Mouse (Mus musculus) layer of hippocampus, adult 2 months (tissue): ENCODE measurements around the gene Rrp7a. TPM values are rescaled to one million over a fixed set of nuclear protein-coding genes. Genes with fewer than 3 reads are reported as not detected.

Experiments
- DNase-seq, 2 experiments: peaks; one replicate each; pipeline ENCODE4 v3.0.0; 2022; ENCODE audit warnings: low spot score in 2 of 2
- H3K27ac ChIP-seq: fragments of 200-600 bp; 2 replicates; pipeline ENCODE4 v1.8.1; 2022
- H3K4me3 ChIP-seq: fragments of 200-600 bp; 2 replicates; pipeline ENCODE4 v1.8.1; 2022; ENCODE audit warnings: mild to moderate bottlenecking
- CTCF ChIP-seq: fragments of 200-600 bp; conservative IDR thresholded peaks from 2 replicates; pipeline ENCODE4 v1.8.1; 2022; ENCODE audit warnings: antibody characterized with exemption, mild to moderate bottlenecking, moderate library complexity
- total RNA-seq, 2 experiments: library from RNA; stranded (reverse); gene quantifications; 2 replicates each; pipeline ENCODE4 v1.2.3; 2021

The Rrp7a gene
- total RNA-seq, 2 experiments from 2014 or later = 144 to 151 TPM

- H3K27ac ChIP-seq = no peak overlapping the region
- H3K4me3 ChIP-seq = no peak overlapping the region
- no peak for DNase-seq
- TF ChIP-seq CTCF = no peak
These were observed 28.9 kb downstream of the Rrp7a start for GRCm38 (mm10) chr15:83093687-83094086.

- DNase-seq = no peak
- Histone ChIP-seq H3K4me3 (no peak overlapping the region), H3K27ac (no peak overlapping the region)
- no peak for TF ChIP-seq CTCF
These were observed 31.7 kb downstream of the Rrp7a start for GRCm38 (mm10) chr15:83090874-83091273.

DNA sequence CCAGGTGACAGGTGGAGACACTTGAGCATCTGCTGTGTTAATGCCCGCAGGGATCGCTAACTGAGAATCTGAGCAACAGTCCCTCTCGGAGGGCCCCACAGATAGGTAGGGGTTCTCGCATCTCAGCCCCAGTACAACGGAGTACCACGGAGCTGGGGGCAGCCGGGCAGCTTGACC, 33.3 kb downstream of the Rrp7a start, which contains the start of gene Serhl:
Gene Serhl, plus strand, starts transcription at position 78 of the 177 bp plus-strand sequence.
- no peak for TF ChIP-seq CTCF
- Histone ChIP-seq H3K27ac (no peak within 1 kb of the TSS), H3K4me3 (no peak within 1 kb of the TSS)
- DNase-seq = no peak

DNA sequence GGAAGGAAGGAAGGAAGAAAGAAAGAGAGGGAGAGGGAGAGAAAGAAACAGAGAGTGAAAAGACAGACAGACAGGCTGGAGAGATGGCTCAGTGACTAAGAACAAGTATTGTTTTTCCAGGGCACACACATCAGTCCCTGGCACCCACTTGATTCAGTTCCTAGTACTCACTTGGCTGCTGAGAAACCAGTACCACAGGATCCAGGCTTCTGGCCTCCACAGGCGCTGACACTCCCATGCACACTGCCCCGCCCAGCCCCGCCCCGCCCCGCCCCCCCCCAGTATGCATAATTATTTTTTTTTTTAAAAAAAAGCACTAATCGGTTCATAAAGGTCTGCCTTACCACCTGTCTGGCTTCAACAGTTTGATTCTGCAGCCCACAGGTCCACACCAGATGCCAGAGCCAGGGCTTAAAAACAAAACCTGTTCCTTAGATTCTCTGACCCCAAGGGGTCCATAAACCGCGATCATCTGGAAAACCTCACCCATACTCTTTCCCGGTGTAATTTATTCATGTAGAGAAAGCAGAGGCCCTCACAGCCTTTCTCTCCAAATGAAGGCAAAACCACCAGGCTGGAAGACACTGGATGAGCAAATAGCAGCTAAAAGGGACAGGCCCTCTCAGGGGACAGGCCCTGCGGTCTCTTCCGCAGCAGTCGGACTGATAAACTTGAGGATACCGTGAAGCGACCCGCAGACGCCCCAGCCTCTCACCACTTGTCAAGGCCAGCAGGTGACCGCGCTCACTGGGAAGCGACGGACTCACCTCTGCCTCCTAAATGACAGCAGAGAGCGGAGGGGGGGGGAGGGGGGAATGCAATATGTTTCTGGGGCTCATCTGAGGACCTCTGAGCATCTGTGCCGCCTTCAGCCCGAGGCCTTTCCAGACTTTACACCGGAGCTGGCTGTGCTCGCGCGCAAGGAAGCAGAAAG, 33.8 kb downstream of the Rrp7a start:
- no peak for TF ChIP-seq CTCF
- Histone ChIP-seq H3K27ac (no peak overlapping the region), H3K4me3 (no peak overlapping the region)
- DNase-seq = no peak

- no peak overlapping the region for H3K27ac ChIP-seq
- no peak for TF ChIP-seq CTCF
- H3K4me3 ChIP-seq = no peak overlapping the region
- no peak for DNase-seq
These were observed 35.8 kb downstream of the Rrp7a start for GRCm38 (mm10) chr15:83086636-83087328.

DNA sequence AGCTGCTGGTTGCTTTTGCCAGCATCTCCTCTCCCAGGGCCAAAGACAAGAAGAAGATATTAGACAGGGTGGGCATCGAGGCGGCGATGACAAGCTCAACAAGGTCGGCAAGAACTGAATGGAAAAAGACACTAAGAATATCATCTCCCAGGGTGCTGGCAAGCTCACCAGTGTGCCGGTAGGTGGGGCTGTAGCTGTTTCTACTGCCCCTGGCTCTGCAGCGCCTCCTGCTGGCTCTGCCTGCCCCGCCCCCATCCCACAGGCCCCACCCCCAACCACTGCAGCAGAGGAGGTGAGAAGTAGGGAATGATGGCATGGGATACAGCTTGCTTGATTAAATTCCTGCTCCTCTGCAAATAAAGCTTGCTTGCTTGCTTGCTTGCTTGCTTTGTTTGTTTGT, 36.7 kb downstream of the Rrp7a start:
- DNase-seq = peak in 1 of 2 experiments; percentile 54
- Histone ChIP-seq H3K27ac (no peak overlapping the region), H3K4me3 (no peak overlapping the region)
- TF ChIP-seq CTCF = peak; percentile 92

GRCm38 (mm10) chr15:83084022-83084640, 38.5 kb downstream of the Rrp7a start:
- no peak for TF ChIP-seq CTCF
- DNase-seq = peak in 1 of 2 experiments; percentile 35
- Histone ChIP-seq H3K4me3 (peak overlapping the region; percentile 9; the same call in 1 of the 2 replicates), H3K27ac (peak overlapping the region; percentile 36; the same call in 1 of the 2 replicates)

DNA sequence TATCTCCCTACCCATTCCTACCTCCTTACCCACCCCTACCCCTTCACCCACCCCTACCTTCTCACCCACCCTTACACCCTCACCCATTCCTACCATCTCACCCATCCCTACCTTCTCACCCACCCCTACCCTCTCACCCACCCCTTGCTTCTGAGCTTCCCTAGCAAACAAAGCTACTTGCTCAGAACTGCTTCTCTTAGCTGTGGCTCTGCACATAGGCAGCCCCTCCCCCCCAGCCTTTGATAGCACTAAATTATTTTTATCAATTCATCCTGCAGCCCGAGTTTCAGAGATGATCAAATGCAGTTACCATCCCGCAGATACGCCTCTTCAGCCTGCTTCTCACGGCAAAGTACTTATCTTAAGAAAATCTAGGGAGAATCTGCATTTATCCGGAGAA, 39.1 kb downstream of the Rrp7a start:
- Histone ChIP-seq H3K27ac (peak overlapping the region; percentile 36; the same call in 1 of the 2 replicates), H3K4me3 (peak overlapping the region; percentile 9; the same call in 1 of the 2 replicates)

GRCm38 (mm10) chr15:83075607-83076525, 46.7 kb downstream of the Rrp7a start:
- H3K4me3 ChIP-seq = no peak overlapping the region
- H3K27ac ChIP-seq = no peak overlapping the region
- TF ChIP-seq CTCF = no peak
- no peak for DNase-seq

More for the DNA sequence above, 39.1 kb downstream of the Rrp7a start:
- no peak for TF ChIP-seq CTCF
- peak in 1 of 2 experiments; percentile 18 for DNase-seq

GRCm38 (mm10) chr15:83074179-83074578, 48.4 kb downstream of the Rrp7a start:
- no peak overlapping the region for H3K4me3 ChIP-seq

DNA sequence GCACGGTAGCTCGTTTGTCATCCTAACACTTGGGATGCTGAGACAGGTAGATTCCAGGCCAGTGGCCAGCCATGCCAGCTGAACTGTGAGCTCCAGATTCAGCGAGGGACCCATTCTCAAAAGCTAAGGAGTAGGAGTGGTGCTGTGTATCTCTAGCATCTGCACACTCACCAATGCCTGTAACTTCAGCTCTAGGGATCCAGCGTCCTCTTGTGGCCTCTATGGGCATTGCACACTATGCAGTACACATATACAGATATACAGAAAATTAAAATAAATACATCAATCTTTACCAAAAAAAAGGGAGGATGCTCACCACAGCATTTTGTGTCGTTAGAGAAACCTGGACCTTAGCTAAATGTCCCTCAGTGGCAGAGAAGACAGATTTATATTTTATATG, 50.8 kb downstream of the Rrp7a start:
- peak; percentile 55 for TF ChIP-seq CTCF
- Histone ChIP-seq H3K27ac (no peak overlapping the region), H3K4me3 (no peak overlapping the region)
- DNase-seq = no peak

More at GRCm38 (mm10) chr15:83074179-83074578, 48.4 kb downstream of the Rrp7a start:
- no peak for DNase-seq
- TF ChIP-seq CTCF = no peak
- H3K27ac ChIP-seq = no peak overlapping the region

GRCm38 (mm10) chr15:83070942-83071341, 51.7 kb downstream of the Rrp7a start:
- DNase-seq = no peak
- TF ChIP-seq CTCF = no peak
- H3K4me3 ChIP-seq = no peak overlapping the region
- H3K27ac ChIP-seq = no peak overlapping the region

DNA sequence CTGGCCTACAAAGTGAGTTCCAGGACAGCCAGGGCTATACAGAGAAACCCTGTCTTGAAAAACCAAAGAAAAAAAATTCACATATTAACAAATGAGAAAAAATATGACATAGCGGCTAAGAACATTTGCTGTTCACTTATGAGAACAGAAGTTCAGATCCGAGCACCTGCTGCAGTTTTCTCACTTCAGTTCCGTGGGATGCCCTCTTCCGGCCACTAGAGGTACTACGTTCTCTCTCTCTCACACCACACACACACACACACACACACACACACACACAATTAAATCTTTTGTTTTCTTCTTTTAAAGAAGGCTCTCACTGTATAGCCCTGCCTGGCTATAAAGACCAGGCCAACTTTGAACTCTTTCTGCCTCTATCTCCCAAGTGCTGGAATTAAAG, 54.3 kb downstream of the Rrp7a start:
- TF ChIP-seq CTCF = peak; percentile 13; the same call in 1 of the 2 replicates
- Histone ChIP-seq H3K4me3 (no peak overlapping the region), H3K27ac (no peak overlapping the region)
- no peak for DNase-seq
